Mouse (Mus musculus) midbrain, embryonic 16.5 days (tissue): Measurements from ENCODE around the gene Opn4. TPM values are rescaled to one million over a fixed set of nuclear protein-coding genes. Genes with fewer than 3 reads are reported as not detected.
A peak's percentile ranks its signal among the peaks of the same experiment; 100 is the strongest.

Experiments
- ATAC-seq: fragments of 200-750 bp; cut with Nextera tagmentation; 2 replicates; pipeline ENCODE4 v1.8.0; 2017; ENCODE audit warnings: moderate TSS enrichment
- H3K27ac ChIP-seq: fragments of 300-500 bp; sonication (generic); 2 replicates; pipeline ENCODE4 v1.5.1; 2014; ENCODE audit warnings: mild to moderate bottlenecking, low read length, mixed read lengths
- H3K27me3 ChIP-seq: fragments of 300-500 bp; sonication (generic); 2 replicates; pipeline ENCODE4 v1.6.1; 2014; ENCODE audit warnings: low read depth, low read length, mixed read lengths; ENCODE audit not compliant: control insufficient read depth, insufficient read depth
- H3K36me3 ChIP-seq: fragments of 300-500 bp; sonication (generic); 2 replicates; pipeline ENCODE4 v1.6.1; 2014; ENCODE audit warnings: mild to moderate bottlenecking, low read length, moderate library complexity, mixed read lengths; ENCODE audit not compliant: control insufficient read depth, insufficient read depth
- H3K4me1 ChIP-seq: fragments of 300-500 bp; sonication (generic); 2 replicates; pipeline ENCODE4 v1.6.1; 2014; ENCODE audit warnings: mild to moderate bottlenecking, low read length, mixed read lengths; ENCODE audit not compliant: control insufficient read depth, insufficient read depth
- H3K4me2 ChIP-seq: fragments of 300-500 bp; sonication (generic); 2 replicates; pipeline ENCODE4 v1.6.1; 2014; ENCODE audit warnings: mild to moderate bottlenecking, low read length, mixed read lengths
- H3K4me3 ChIP-seq: fragments of 300-500 bp; sonication (generic); 2 replicates; pipeline ENCODE4 v1.5.1; 2014; ENCODE audit warnings: low read depth, mild to moderate bottlenecking, low read length, moderate library complexity, mixed read lengths
- H3K9ac ChIP-seq: fragments of 300-500 bp; sonication (generic); 2 replicates; pipeline ENCODE4 v1.6.1; 2014; ENCODE audit warnings: low read depth, low read length, mixed read lengths
- H3K9me3 ChIP-seq: fragments of 300-500 bp; sonication (generic); replicated peaks from 2 replicates; pipeline ENCODE4 v1.6.1; 2014; ENCODE audit warnings: mild to moderate bottlenecking, low read length, mixed read lengths; ENCODE audit not compliant: control insufficient read depth, poor library complexity, severe bottlenecking
- WGBS: fragments of 180-500 bp; shearing (Covaris S2); extraction: QIAGEN DNeasy Blood & Tissue Kit; methylation state at CpG from one replicate; pipeline ENCODE4 v1.1.7; 2014; 5-methylcytosine and 5-hydroxymethylcytosine counted together
- polyA plus RNA-seq: library from polyadenylated mRNA; unstranded; fragments of >200 nt; fragmentation: Nextera tagmentation; extraction: Ambion mirVana; gene quantifications from 2 replicates; pipeline ENCODE4 v1.2.1, GENCODE M21; 2015

The Opn4 gene
- polyA plus RNA-seq, 1 experiment from 2014 or later = not detected

- H3K4me3 ChIP-seq = no peak overlapping the region
- ATAC-seq = no peak
- H3K27me3 ChIP-seq = no peaks in the 10 kb centered on the region
- H3K9ac ChIP-seq = no peak overlapping the region
- WGBS = 95% methylated on average over 9 of the region's 9 CpGs
- H3K9me3 ChIP-seq = no peaks in the 10 kb centered on the region
- no peaks in the 10 kb centered on the region for H3K4me1 ChIP-seq
- no peak overlapping the region for H3K4me2 ChIP-seq
- no peaks in the 10 kb centered on the region for H3K36me3 ChIP-seq
- no peak overlapping the region for H3K27ac ChIP-seq
These were observed 41.0 kb downstream of the Opn4 start for GRCm38 (mm10) chr14:34558947-34559346.

- Histone ChIP-seq H3K27me3 (no peaks in the 10 kb centered on the region), H3K27ac (no peak overlapping the region), H3K4me1 (no peaks in the 10 kb centered on the region), H3K9me3 (no peaks in the 10 kb centered on the region), H3K36me3 (no peaks in the 10 kb centered on the region), H3K4me2 (no peak overlapping the region), H3K4me3 (no peak overlapping the region), H3K9ac (no peak overlapping the region)
- WGBS = 70% methylated on average over 13 of the region's 13 CpGs
- ATAC-seq = no peak
These were observed 44.7 kb downstream of the Opn4 start for GRCm38 (mm10) chr14:34555211-34555610.

GRCm38 (mm10) chr14:34554047-34554446 lies 45.9 kb downstream of the Opn4 start:
- Histone ChIP-seq H3K27ac (no peak overlapping the region), H3K9ac (no peak overlapping the region), H3K4me3 (no peak overlapping the region), H3K27me3 (no peaks in the 10 kb centered on the region), H3K36me3 (no peaks in the 10 kb centered on the region), H3K4me1 (peaks cover 2% of the 10 kb centered on the region), H3K9me3 (no peaks in the 10 kb centered on the region), H3K4me2 (no peak overlapping the region)
- 74% methylated on average over 3 of the region's 3 CpGs for WGBS
- no peak for ATAC-seq

GRCm38 (mm10) chr14:34553470-34553869 lies 46.5 kb downstream of the Opn4 start:
- H3K27ac ChIP-seq = no peak overlapping the region
- ATAC-seq = no peak
- no peaks in the 10 kb centered on the region for H3K27me3 ChIP-seq
- no peak overlapping the region for H3K4me2 ChIP-seq
- no peaks in the 10 kb centered on the region for H3K36me3 ChIP-seq
- 96% methylated on average over 6 of the region's 6 CpGs for WGBS
- H3K9ac ChIP-seq = no peak overlapping the region
- no peaks in the 10 kb centered on the region for H3K9me3 ChIP-seq
- peaks cover 2% of the 10 kb centered on the region for H3K4me1 ChIP-seq
- no peak overlapping the region for H3K4me3 ChIP-seq

- WGBS = 93% methylated on average over 5 of the region's 5 CpGs
- H3K27me3 ChIP-seq = no peaks in the 10 kb centered on the region
- no peak overlapping the region for H3K27ac ChIP-seq
- H3K36me3 ChIP-seq = no peaks in the 10 kb centered on the region
- no peak overlapping the region for H3K9ac ChIP-seq
- H3K4me3 ChIP-seq = no peak overlapping the region
- ATAC-seq = no peak
- no peaks in the 10 kb centered on the region for H3K9me3 ChIP-seq
- H3K4me2 ChIP-seq = no peak overlapping the region
- peaks cover 2% of the 10 kb centered on the region for H3K4me1 ChIP-seq
These were observed 47.7 kb downstream of the Opn4 start for GRCm38 (mm10) chr14:34552226-34552625.

GRCm38 (mm10) chr14:34549004-34549671 lies 50.8 kb downstream of the Opn4 start:
- H3K4me3 ChIP-seq = peak overlapping the region; percentile 75
- H3K27ac ChIP-seq = peak overlapping the region; percentile 88
- H3K27me3 ChIP-seq = no peaks in the 10 kb centered on the region
- peak overlapping the region; percentile 80 for H3K4me2 ChIP-seq
- no peaks in the 10 kb centered on the region for H3K9me3 ChIP-seq
- H3K4me1 ChIP-seq = peaks cover 2% of the 10 kb centered on the region
- peak; percentile 96 for ATAC-seq
- H3K36me3 ChIP-seq = no peaks in the 10 kb centered on the region
- peak overlapping the region; percentile 87 for H3K9ac ChIP-seq
- under 1% methylated on average over 46 of the region's 55 CpGs for WGBS

- Histone ChIP-seq H3K9ac (peak overlapping the region; percentile 87), H3K4me1 (peaks cover 2% of the 10 kb centered on the region), H3K27me3 (no peaks in the 10 kb centered on the region), H3K27ac (peak overlapping the region; percentile 88), H3K36me3 (no peaks in the 10 kb centered on the region), H3K4me3 (peak overlapping the region; percentile 75), H3K4me2 (peak overlapping the region; percentile 80), H3K9me3 (no peaks in the 10 kb centered on the region)
- WGBS = 2% methylated on average over 27 of the region's 27 CpGs
- ATAC-seq = peak; percentile 57
These were observed 51.4 kb downstream of the Opn4 start for GRCm38 (mm10) chr14:34548391-34549001.

- ATAC-seq = no peak
- no peaks in the 10 kb centered on the region for H3K9me3 ChIP-seq
- no peak overlapping the region for H3K4me3 ChIP-seq
- no peak overlapping the region for H3K9ac ChIP-seq
- H3K36me3 ChIP-seq = no peaks in the 10 kb centered on the region
- WGBS = 77% methylated on average over 2 of the region's 2 CpGs
- H3K4me2 ChIP-seq = no peak overlapping the region
- H3K4me1 ChIP-seq = peaks cover under 1% of the 10 kb centered on the region
- no peaks in the 10 kb centered on the region for H3K27me3 ChIP-seq
- H3K27ac ChIP-seq = no peak overlapping the region
These were observed 55.4 kb downstream of the Opn4 start for GRCm38 (mm10) chr14:34544545-34544944.

- Histone ChIP-seq H3K27me3 (no peaks in the 10 kb centered on the region), H3K27ac (no peak overlapping the region), H3K4me2 (no peak overlapping the region), H3K4me3 (no peak overlapping the region), H3K4me1 (no peaks in the 10 kb centered on the region), H3K36me3 (no peaks in the 10 kb centered on the region), H3K9me3 (no peaks in the 10 kb centered on the region), H3K9ac (no peak overlapping the region)
- 93% methylated on average over 6 of the region's 6 CpGs for WGBS
- no peak for ATAC-seq
These were observed 55.9 kb downstream of the Opn4 start for GRCm38 (mm10) chr14:34544001-34544400.
